In genomic region chr5:148897941-148898417, GRCm38 (mm10) we compare ENCODE assay signal across 8 mouse cellular contexts. TPM values are rescaled to one million over a fixed set of nuclear protein-coding genes. Genes with fewer than 3 reads are reported as not detected.
DNase-seq lines count a peak whose midpoint lies in the region; ATAC-seq lines count a peak whose summit lies in the region.
"Had no signal": no experiment of that assay in that cellular context is flagged by ENCODE, and none has a peak within 500 bp of the region (broad histone marks: within the 10 kb centered on the region; RNA-seq: fewer than 3 reads in every experiment).

No protein-coding gene starts in this region.

- H3K4me1 ChIP-seq in midbrain, embryonic 10.5 days: peaks cover 35% of the 10 kb centered on the region
- H3K4me1 ChIP-seq in midbrain, embryonic 15.5 days: peaks cover 16% of the 10 kb centered on the region
- peaks cover 13% of the 10 kb centered on the region for H3K4me1 ChIP-seq in forebrain, embryonic 15.5 days
- 0 out of 2 replicates have a peak, but pooled peaks cover 3% of the 10 kb centered on the region for H3K4me1 ChIP-seq in midbrain, embryonic 14.5 days (ENCODE audit: control insufficient read depth, insufficient read depth, low read length)

- H3K4me2 ChIP-seq in midbrain, embryonic 15.5 days: no peak overlapping the region
- no peak overlapping the region for H3K4me2 ChIP-seq in forebrain, embryonic 15.5 days (replicated peaks)
- H3K4me2 ChIP-seq in midbrain, embryonic 14.5 days (ENCODE audit: low read length): no peak overlapping the region
- H3K4me2 ChIP-seq: neural tube, embryonic 12.5 days had no signal

- H3K9ac ChIP-seq in midbrain, embryonic 15.5 days: no peak overlapping the region
- H3K9ac ChIP-seq in forebrain, embryonic 15.5 days (replicated peaks): no peak overlapping the region
- H3K9ac ChIP-seq in midbrain, embryonic 14.5 days (replicated peaks; ENCODE audit: low read length): no peak overlapping the region
- H3K9ac ChIP-seq: neural tube, embryonic 12.5 days had no signal

- 87% methylated on average over 12 of the region's 12 CpGs for WGBS in midbrain, embryonic 10.5 days
- 63% methylated on average over 12 of the region's 12 CpGs for WGBS in midbrain, embryonic 15.5 days
- WGBS in forebrain, embryonic 15.5 days: 49% methylated on average over 12 of the region's 12 CpGs
- 72% methylated on average over 12 of the region's 12 CpGs for WGBS in midbrain, embryonic 14.5 days

- H3K27ac ChIP-seq in midbrain, embryonic 10.5 days (replicated peaks): peak overlapping the region; percentile 49; the same call in 1 of the 2 replicates
- H3K27ac ChIP-seq in midbrain, embryonic 15.5 days: no peak overlapping the region
- no peak overlapping the region for H3K27ac ChIP-seq in forebrain, embryonic 15.5 days (replicated peaks)
- H3K27ac ChIP-seq in midbrain, embryonic 14.5 days (replicated peaks; ENCODE audit: low read depth, low read length): no peak overlapping the region
- H3K27ac ChIP-seq: neural tube, embryonic 12.5 days had no signal

- peaks cover 28% of the 10 kb centered on the region for H3K36me3 ChIP-seq in midbrain, embryonic 10.5 days
- H3K36me3 ChIP-seq in midbrain, embryonic 15.5 days (replicated peaks): peaks cover 8% of the 10 kb centered on the region
- peaks cover 15% of the 10 kb centered on the region for H3K36me3 ChIP-seq in forebrain, embryonic 15.5 days
- H3K36me3 ChIP-seq in midbrain, embryonic 14.5 days (ENCODE audit: control insufficient read depth, insufficient read depth, low read length): peaks cover 20% of the 10 kb centered on the region

- H3K9me3 ChIP-seq in midbrain, embryonic 10.5 days (replicated peaks): no peaks in the 10 kb centered on the region
- no peaks in the 10 kb centered on the region for H3K9me3 ChIP-seq in midbrain, embryonic 15.5 days
- no peaks in the 10 kb centered on the region for H3K9me3 ChIP-seq in forebrain, embryonic 15.5 days
- H3K9me3 ChIP-seq in midbrain, embryonic 14.5 days (ENCODE audit: control insufficient read depth, low read length): no peaks in the 10 kb centered on the region
- H3K9me3 ChIP-seq: neural tube, embryonic 12.5 days had no signal

- no peak overlapping the region for H3K4me3 ChIP-seq in midbrain, embryonic 10.5 days
- H3K4me3 ChIP-seq in midbrain, embryonic 15.5 days: no peak overlapping the region
- no peak overlapping the region for H3K4me3 ChIP-seq in forebrain, embryonic 15.5 days
- H3K4me3 ChIP-seq in midbrain, embryonic 14.5 days (replicated peaks; ENCODE audit: low read depth, low read length): no peak overlapping the region
- H3K4me3 ChIP-seq: neural tube, embryonic 12.5 days had no signal

- no peak for ATAC-seq in midbrain, embryonic 15.5 days (replicated peaks)
- ATAC-seq in forebrain, embryonic 15.5 days (replicated peaks): peak; percentile 63; the same call in 1 of the 2 replicates
- ATAC-seq in midbrain, embryonic 14.5 days (ENCODE audit: low FRiP score, low TSS enrichment): no peak
- no peak for ATAC-seq in activated CD4-positive, CD25-positive, alpha-beta regulatory T cell, adult 4 months

- H3K27me3 ChIP-seq in midbrain, embryonic 10.5 days (ENCODE audit: low read depth, poor library complexity, severe bottlenecking): no peaks in the 10 kb centered on the region
- no peaks in the 10 kb centered on the region for H3K27me3 ChIP-seq in midbrain, embryonic 15.5 days (replicated peaks)
- no peaks in the 10 kb centered on the region for H3K27me3 ChIP-seq in forebrain, embryonic 15.5 days
- no peaks in the 10 kb centered on the region for H3K27me3 ChIP-seq in midbrain, embryonic 14.5 days (ENCODE audit: control insufficient read depth, insufficient read depth, low read length)
- H3K27me3 ChIP-seq: neural tube, embryonic 12.5 days had no signal

- DNase-seq in midbrain, embryonic 10.5 days (ENCODE audit: low spot score): no peak
- peak; percentile 55 for DNase-seq in kidney, postnatal 10 days
- DNase-seq in midbrain, embryonic 14.5 days: peak; percentile 29
- DNase-seq in frontal cortex, postnatal 25 days (ENCODE audit: low spot score in 2 of 2): no peak

RNA-seq across cellular contexts. Expression of gene Katnal1, which starts 31.1 kb away (rescaled TPM):
- 24.2 and 29.5 TPM in 2 replicates for polyA plus RNA-seq in midbrain, embryonic 10.5 days (2016; fragmentation: Nextera tagmentation; extraction: Ambion mirVana)
- 33.4 and 42.7 TPM in 2 replicates for polyA plus RNA-seq in midbrain, embryonic 15.5 days (2015; fragmentation: Nextera tagmentation; extraction: Ambion mirVana)
- polyA plus RNA-seq in forebrain, embryonic 15.5 days (2015; fragmentation: Nextera tagmentation; extraction: Ambion mirVana): 35.0 and 36.3 TPM in 2 replicates
- 30.9 and 42.8 TPM in 2 replicates for polyA plus RNA-seq in midbrain, embryonic 14.5 days (2014; fragmentation: Nextera tagmentation; extraction: Ambion mirVana)
- polyA plus RNA-seq in activated CD4-positive, CD25-positive, alpha-beta regulatory T cell, adult 4 months (2017; shearing (Covaris generic)): 1 to 10 TPM; 2.9 to 4.3 TPM

Comparison
In these comparisons a context has a peak if more than half of its experiments do, and no peak if none do; other contexts are left out.
1. DNase-seq: peak in kidney, postnatal 10 days (single experiment) and midbrain, embryonic 14.5 days (single experiment); none in midbrain, embryonic 10.5 days (single experiment) and frontal cortex, postnatal 25 days (0 of 2).